ENCODE assay signal across 10 mouse cellular contexts in genomic region chr1:164493042-164493705, GRCm38 (mm10). TPM values are rescaled to one million over a fixed set of nuclear protein-coding genes. Genes with fewer than 3 reads are reported as not detected.
DNase-seq lines count a peak whose midpoint lies in the region; TF ChIP-seq lines count a peak whose summit lies in the region.
"Had no signal": no experiment of that assay in that cellular context is flagged by ENCODE, and none has a peak within 500 bp of the region (broad histone marks: within the 10 kb centered on the region; RNA-seq: fewer than 3 reads in every experiment).

No protein-coding gene starts in this region.

- peak overlapping the region; percentile 9; the same call in 1 of the 2 replicates for H3K9ac ChIP-seq in ES-E14 (ENCODE audit: insufficient read depth, low read depth, low read length, poor library complexity, severe bottlenecking)

- no peaks in the 10 kb centered on the region for H3K9me3 ChIP-seq in ES-E14 (ENCODE audit: control insufficient read depth, insufficient read depth, low read depth, low read length)
- H3K9me3 ChIP-seq: limb, embryonic 10.5 days had no signal

- H3K4me1 ChIP-seq in ES-E14 (ENCODE audit: control insufficient read depth in 2 of 2, insufficient read depth in 2 of 2, low read length in 2 of 2, poor library complexity in 1 of 2), result peaks cover 10 to 16% of the 10 kb centered on the region in 2 experiments
- H3K4me1 ChIP-seq: limb, embryonic 10.5 days had no signal

- intact Hi-C loops in gastrocnemius, postnatal 36 days (cut with DNase I), result no loop called here

- peak; percentile 40 to 47 for DNase-seq in layer of hippocampus, postnatal 10 days (ENCODE audit: low spot score in 2 of 2)
- no peak for DNase-seq in layer of hippocampus, adult 8-10 months (ENCODE audit: low spot score in 2 of 2)
- DNase-seq in ES-E14 (ENCODE audit: low read depth, low spot score), result no peak
- peak; percentile 51 for DNase-seq in cerebellum, adult 11 months
- peak; percentile 22 to 37 for DNase-seq in gastrocnemius, postnatal 36 days
- no peak for DNase-seq in yolk sac, embryonic 10.5 days (ENCODE audit: low spot score)
- no peak for DNase-seq in kidney, postnatal 10 days
- no peak for DNase-seq in layer of hippocampus, postnatal 36 days
- DNase-seq: thymus, postnatal 25 days had no signal

- in situ Hi-C loops in ES-E14 (cut with MboI; ENCODE audit: low sequenced_read_pairs in 2 of 2, unreplicated experiment in 2 of 2), result no loop called here

- peak overlapping the region in 1 of 2 experiments; percentile 40; a peak in 2 of 4 replicates for H3K4me3 ChIP-seq in ES-E14 (ENCODE audit: insufficient read depth in 1 of 2, low read depth in 1 of 2, low read length in 2 of 2, poor library complexity in 1 of 2, severe bottlenecking in 1 of 2)
- H3K4me3 ChIP-seq: limb, embryonic 10.5 days had no signal

- no peaks in the 10 kb centered on the region for H3K36me3 ChIP-seq in ES-E14 (ENCODE audit: control insufficient read depth, insufficient read depth, low read length, poor library complexity, severe bottlenecking)
- H3K36me3 ChIP-seq: limb, embryonic 10.5 days had no signal

- peak overlapping the region; percentile 48; the same call in 1 of the 2 replicates for H3K27ac ChIP-seq in ES-E14 (ENCODE audit: insufficient read depth, low read depth, low read length, poor library complexity, severe bottlenecking)
- H3K27ac ChIP-seq: limb, embryonic 10.5 days had no signal

TF ChIP-seq in ES-E14, 5 proteins besides CTCF, POLR2A, EP300 and RAD21:
- TF ChIP-seq ZNF384 (IDR thresholded peaks at IDR 0.05; ENCODE audit: low read depth, low read length) (no peak), MAFK (IDR thresholded peaks at IDR 0.05; ENCODE audit: insufficient read depth, low read depth, low read length) (no peak), CHD2 (IDR thresholded peaks at IDR 0.05; ENCODE audit: low read depth, low read length) (no peak), ZC3H11A (IDR thresholded peaks at IDR 0.05; ENCODE audit: borderline replicate concordance, low read depth, low read length) (no peak)

RNA-seq across cellular contexts. Expression of gene Atp1b1, which starts 35.0 kb away (rescaled TPM):
- 1,000 to 10,000 TPM; 1,433 to 1,539 TPM for total RNA-seq in layer of hippocampus, postnatal 10 days (2021)
- 1,000 to 10,000 TPM; 1,927 to 2,142 (median 1,996) TPM for total RNA-seq in layer of hippocampus, adult 8-10 months (2022)
- 58.3 and 79.1 TPM in 2 replicates for total RNA-seq in ES-E14 (2012; rRNA removed)
- 100 to 1,000 TPM; 131 to 188 TPM for total RNA-seq in gastrocnemius, postnatal 36 days (2021)
- total RNA-seq in layer of hippocampus, postnatal 36 days (2021), result 1,000 to 10,000 TPM; 1,962 to 1,976 TPM

Comparison
In these comparisons a context has a peak if more than half of its experiments do, and no peak if none do; other contexts are left out.
1. DNase-seq: peak in layer of hippocampus, postnatal 10 days (2 of 2), cerebellum, adult 11 months (single experiment) and gastrocnemius, postnatal 36 days (2 of 2); none in layer of hippocampus, adult 8-10 months (0 of 2), ES-E14 (single experiment), yolk sac, embryonic 10.5 days (single experiment), kidney, postnatal 10 days (single experiment) and layer of hippocampus, postnatal 36 days (0 of 2).
2. RNA of gene Atp1b1, which starts 35.0 kb away (total RNA-seq): 1,927 to 2,142 TPM in layer of hippocampus, adult 8-10 months, 1,962 to 1,976 TPM in layer of hippocampus, postnatal 36 days and 1,433 to 1,539 TPM in layer of hippocampus, postnatal 10 days; 131 to 188 TPM in gastrocnemius, postnatal 36 days and 58.3 to 79.1 TPM in ES-E14; every median in the first group is over 4 times any median in the second.